Mouse (Mus musculus): ENCODE data around the gene Timeless.

Timeless gene

GRCm38 (mm10) chr10:128298243-128298642 is 66.4 kb downstream of the Timeless start:
- no peak for DNase-seq

GRCm38 (mm10) chr10:128298702-128299171 is 66.9 kb downstream of the Timeless start, which contains the start of gene Il23a:
Gene Il23a, minus strand, starts transcription at chr10:128298752.
- no peak for DNase-seq

GRCm38 (mm10) chr10:128302357-128302756 is 70.5 kb downstream of the Timeless start:
- no peak for DNase-seq
